Mouse (Mus musculus) heart, embryonic 15.5 days (tissue): ENCODE results near the gene Tmed10. TPM values are rescaled to one million over a fixed set of nuclear protein-coding genes. Genes with fewer than 3 reads are reported as not detected.

Source experiments
- ATAC-seq: fragments of 200-750 bp; cut with Nextera tagmentation; replicated peaks from 2 replicates; pipeline ENCODE4 v1.8.0; 2017; ENCODE audit warnings: low read depth, moderate TSS enrichment; ENCODE audit not compliant: insufficient number of reproducible peaks, insufficient read depth, low FRiP score
- H3K27ac ChIP-seq: fragments of 300-500 bp; sonication (generic); 2 replicates; pipeline ENCODE4 v1.5.1; 2015; ENCODE audit warnings: mild to moderate bottlenecking, inconsistent platforms
- H3K27me3 ChIP-seq: fragments of 300-500 bp; sonication (generic); 2 replicates; pipeline ENCODE4 v1.6.1; 2015; ENCODE audit warnings: inconsistent platforms
- H3K36me3 ChIP-seq: fragments of 300-500 bp; sonication (generic); 2 replicates; pipeline ENCODE4 v1.6.1; 2015; ENCODE audit warnings: mild to moderate bottlenecking, inconsistent platforms
- H3K4me1 ChIP-seq: fragments of 300-500 bp; sonication (generic); replicated peaks from 2 replicates; pipeline ENCODE4 v1.6.1; 2015; ENCODE audit warnings: inconsistent platforms
- H3K4me2 ChIP-seq: fragments of 300-500 bp; sonication (generic); 2 replicates; pipeline ENCODE4 v1.6.1; 2015; ENCODE audit warnings: inconsistent platforms, mild to moderate bottlenecking, moderate library complexity
- H3K4me3 ChIP-seq: fragments of 300-500 bp; sonication (generic); 2 replicates; pipeline ENCODE4 v1.5.1; 2015; ENCODE audit warnings: mild to moderate bottlenecking, inconsistent platforms
- H3K9ac ChIP-seq: fragments of 300-500 bp; sonication (generic); 2 replicates; pipeline ENCODE4 v1.6.1; 2015; ENCODE audit warnings: mild to moderate bottlenecking, inconsistent platforms
- H3K9me3 ChIP-seq: fragments of 300-500 bp; sonication (generic); replicated peaks from 2 replicates; pipeline ENCODE4 v1.6.1; 2016; ENCODE audit warnings: inconsistent platforms
- WGBS: fragments of 180-500 bp; shearing (Covaris S2); methylation state at CpG from one replicate; pipeline ENCODE4 v1.1.7; 2015; ENCODE audit warnings: mixed read lengths; 5-methylcytosine and 5-hydroxymethylcytosine counted together
- polyA plus RNA-seq: library from polyadenylated mRNA; unstranded; fragments of >200 nt; fragmentation: Nextera tagmentation; extraction: Ambion mirVana; gene quantifications from 2 replicates; pipeline ENCODE4 v1.2.1, GENCODE M21; 2015

The Tmed10 gene
- polyA plus RNA-seq, 1 experiment from 2014 or later, result 240 TPM

DNA sequence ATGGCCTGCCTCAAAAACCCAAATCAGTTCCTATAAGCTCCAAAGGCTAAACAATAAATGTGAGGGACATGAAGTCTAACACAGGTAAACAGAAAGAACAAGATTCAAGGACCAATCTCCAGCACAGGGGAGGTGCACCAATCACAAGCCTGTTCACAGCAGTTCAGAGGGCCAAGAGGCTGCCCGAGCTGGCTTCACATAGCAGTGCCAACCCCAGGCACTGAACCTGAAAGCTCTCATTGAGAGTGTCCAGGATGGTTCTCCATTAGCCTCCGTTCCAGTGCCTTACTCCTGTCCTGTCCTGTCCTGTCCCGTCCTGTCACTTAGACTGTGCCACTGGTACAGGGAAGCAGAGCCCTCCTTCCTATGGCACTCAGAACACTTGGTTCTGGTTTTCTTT, 27.5 kb downstream of the Tmed10 start:
- Histone ChIP-seq H3K27ac (no peak overlapping the region), H3K4me3 (no peak overlapping the region), H3K36me3 (peaks cover 15% of the 10 kb centered on the region; the same call in 1 of the 2 replicates), H3K9ac (no peak overlapping the region), H3K4me2 (no peak overlapping the region), H3K9me3 (no peaks in the 10 kb centered on the region), H3K27me3 (no peaks in the 10 kb centered on the region), H3K4me1 (peaks cover 17% of the 10 kb centered on the region)
- ATAC-seq, result no peak
- WGBS, result 76% methylated on average over 3 of the region's 3 CpGs

DNA sequence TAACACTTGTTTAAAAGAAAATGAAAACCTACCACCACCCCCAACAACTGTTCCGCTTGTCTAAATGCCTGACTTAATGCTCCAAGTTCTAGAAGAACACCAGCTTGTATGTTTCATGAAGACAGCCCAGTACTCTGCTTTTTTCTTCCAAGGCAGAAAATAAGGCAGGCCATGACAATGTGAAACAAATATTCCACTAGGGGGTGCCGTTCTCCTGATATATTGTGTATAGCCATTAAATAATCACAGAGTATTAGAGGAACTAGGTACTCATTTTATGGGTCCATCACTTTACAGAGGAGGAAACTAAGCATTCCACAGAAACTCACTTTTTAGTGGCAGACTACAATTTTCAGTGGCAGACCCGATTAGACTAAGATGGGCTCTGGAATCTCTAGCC, 28.3 kb downstream of the Tmed10 start:
- Histone ChIP-seq H3K36me3 (peaks cover 15% of the 10 kb centered on the region; the same call in 1 of the 2 replicates), H3K27ac (no peak overlapping the region), H3K4me3 (no peak overlapping the region), H3K27me3 (no peaks in the 10 kb centered on the region), H3K9ac (no peak overlapping the region), H3K9me3 (no peaks in the 10 kb centered on the region), H3K4me2 (no peak overlapping the region), H3K4me1 (peaks cover 17% of the 10 kb centered on the region)
- WGBS, result 39% methylated on average over 3 of the region's 3 CpGs
- ATAC-seq, result no peak

DNA sequence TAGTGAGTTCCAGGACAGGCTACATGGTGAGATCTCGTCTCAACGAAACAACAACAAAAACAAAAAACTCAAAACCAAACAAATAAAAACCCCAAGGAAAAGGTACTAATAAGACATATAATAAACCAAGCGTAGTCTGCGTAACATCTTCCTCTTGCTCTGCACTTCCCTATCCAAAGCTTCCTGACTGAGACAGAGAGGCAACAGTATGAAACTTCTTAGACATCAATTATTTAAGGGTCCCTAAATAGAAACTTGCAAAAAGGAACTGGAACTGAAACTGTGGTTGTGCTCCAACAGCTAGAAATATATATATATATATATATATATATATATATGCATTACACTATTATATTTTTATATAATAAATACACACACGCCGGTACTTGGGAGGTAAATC, 29.1 kb downstream of the Tmed10 start:
- peaks cover 14% of the 10 kb centered on the region for H3K4me1 ChIP-seq
- H3K9me3 ChIP-seq, result no peaks in the 10 kb centered on the region
- H3K36me3 ChIP-seq, result peaks cover 15% of the 10 kb centered on the region; the same call in 1 of the 2 replicates
- H3K4me2 ChIP-seq, result no peak overlapping the region
- H3K9ac ChIP-seq, result no peak overlapping the region
- 91% methylated on average over 6 of the region's 6 CpGs for WGBS
- no peak overlapping the region for H3K27ac ChIP-seq
- no peak for ATAC-seq
- no peaks in the 10 kb centered on the region for H3K27me3 ChIP-seq
- no peak overlapping the region for H3K4me3 ChIP-seq

DNA sequence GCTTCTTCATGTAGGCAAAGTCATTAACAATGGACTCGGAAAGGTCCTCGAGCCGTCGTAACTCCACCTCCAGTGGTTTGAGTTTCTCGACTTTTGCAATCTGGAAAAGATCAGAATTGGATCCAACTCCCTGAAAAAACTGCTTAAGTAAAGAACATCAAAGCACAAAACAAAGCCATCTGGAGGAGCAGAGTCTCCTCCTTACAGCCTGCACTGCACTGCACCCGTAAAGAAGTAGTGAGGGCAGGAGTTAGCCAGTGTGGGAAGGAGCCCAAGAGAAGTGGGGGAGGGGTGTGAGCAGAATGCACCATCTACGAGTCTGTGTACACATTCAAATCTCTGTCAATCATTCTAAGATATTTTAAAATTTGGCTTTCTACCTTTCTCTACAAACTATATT, 30.4 kb downstream of the Tmed10 start:
- H3K27ac ChIP-seq, result no peak overlapping the region
- 67% methylated on average over 7 of the region's 7 CpGs for WGBS
- H3K9ac ChIP-seq, result no peak overlapping the region
- peaks cover 11% of the 10 kb centered on the region; the same call in 1 of the 2 replicates for H3K36me3 ChIP-seq
- H3K4me3 ChIP-seq, result no peak overlapping the region
- H3K9me3 ChIP-seq, result no peaks in the 10 kb centered on the region
- ATAC-seq, result no peak
- H3K4me1 ChIP-seq, result peaks cover 14% of the 10 kb centered on the region
- H3K27me3 ChIP-seq, result no peaks in the 10 kb centered on the region
- H3K4me2 ChIP-seq, result no peak overlapping the region

GRCm38 (mm10) chr12:85342310-85342709, 32.3 kb downstream of the Tmed10 start:
- Histone ChIP-seq H3K27me3 (no peaks in the 10 kb centered on the region), H3K27ac (no peak overlapping the region), H3K4me3 (no peak overlapping the region), H3K4me1 (peaks cover 18% of the 10 kb centered on the region), H3K9me3 (no peaks in the 10 kb centered on the region), H3K9ac (no peak overlapping the region), H3K4me2 (no peak overlapping the region), H3K36me3 (peaks cover 7% of the 10 kb centered on the region; the same call in 1 of the 2 replicates)
- WGBS, result 67% methylated on average over 4 of the region's 4 CpGs
- no peak for ATAC-seq

DNA sequence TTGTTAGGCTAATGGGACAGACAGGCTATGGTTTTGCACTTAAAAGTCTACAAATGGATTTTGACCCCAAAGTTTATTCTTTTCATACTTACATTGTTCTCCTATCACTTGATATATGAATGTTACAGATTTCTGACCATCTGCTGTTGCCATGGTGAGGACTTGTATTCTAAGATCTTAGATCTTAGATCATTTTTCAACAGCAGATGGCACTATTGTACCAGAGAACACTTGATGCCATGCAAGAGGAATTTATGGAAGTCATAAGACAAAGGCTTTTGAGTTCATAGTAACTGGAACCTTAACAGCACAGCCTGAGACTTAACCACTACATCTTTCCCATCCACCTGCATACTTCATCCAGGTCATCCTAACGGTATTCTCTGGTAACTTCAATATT, 33.5 kb downstream of the Tmed10 start:
- H3K27me3 ChIP-seq, result no peaks in the 10 kb centered on the region
- no peak for ATAC-seq
- H3K4me3 ChIP-seq, result no peak overlapping the region
- no peak overlapping the region for H3K9ac ChIP-seq
- WGBS, result 38% methylated on average over 1 of the region's 1 CpGs
- H3K27ac ChIP-seq, result no peak overlapping the region
- peaks cover 22% of the 10 kb centered on the region for H3K4me1 ChIP-seq
- H3K9me3 ChIP-seq, result no peaks in the 10 kb centered on the region
- no peak overlapping the region for H3K4me2 ChIP-seq
- H3K36me3 ChIP-seq, result peaks cover 7% of the 10 kb centered on the region; the same call in 1 of the 2 replicates

- peak overlapping the region; percentile 95 for H3K4me3 ChIP-seq
- H3K9me3 ChIP-seq, result no peaks in the 10 kb centered on the region
- 31% methylated on average over 4 of the region's 4 CpGs for WGBS
- ATAC-seq, result no peak
- H3K9ac ChIP-seq, result no peak overlapping the region
- peak overlapping the region; percentile 73 for H3K27ac ChIP-seq
- peak overlapping the region; percentile 77 for H3K4me2 ChIP-seq
- H3K4me1 ChIP-seq, result peaks cover 22% of the 10 kb centered on the region
- peaks cover 7% of the 10 kb centered on the region; the same call in 1 of the 2 replicates for H3K36me3 ChIP-seq
- no peaks in the 10 kb centered on the region for H3K27me3 ChIP-seq
Measured at GRCm38 (mm10) chr12:85339947-85340346, 34.7 kb downstream of the Tmed10 start.

DNA sequence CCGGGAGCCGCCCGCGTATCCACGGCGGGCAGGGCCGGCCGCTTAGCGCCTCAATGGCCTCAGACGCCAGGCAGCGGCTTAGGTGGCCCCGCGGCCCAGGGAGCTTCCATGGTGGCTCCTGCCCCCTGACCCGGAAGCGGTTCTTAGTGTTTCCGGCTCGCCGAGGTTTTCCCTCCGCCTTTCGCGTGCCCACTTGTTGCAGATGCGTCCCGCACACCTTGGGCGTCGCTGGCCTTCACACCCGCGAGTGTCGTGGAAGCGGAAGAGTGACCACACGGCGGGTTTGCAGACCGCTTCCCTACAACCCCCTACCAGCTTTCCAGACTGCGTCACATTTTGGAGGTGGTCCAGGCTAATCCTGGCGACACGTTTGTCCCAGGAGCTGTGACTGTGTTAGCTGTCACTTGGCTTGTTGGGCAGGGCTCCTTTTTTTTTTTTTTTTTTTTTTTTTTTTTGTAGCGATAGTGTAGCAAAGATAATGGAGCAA, 35.4 kb downstream of the Tmed10 start, which contains the start of gene Nek9:
Nek9 (minus strand) TSS at position 120 of the 487 bp plus-strand sequence.
- WGBS, result under 1% methylated on average over 36 of the region's 36 CpGs
- Histone ChIP-seq H3K27ac (peak within 1 kb of the TSS; percentile 91), H3K36me3 (peaks cover 12% of the 10 kb centered on the region), H3K9ac (peak within 1 kb of the TSS; percentile 96), H3K4me2 (peak within 1 kb of the TSS; percentile 77), H3K4me1 (peaks cover 22% of the 10 kb centered on the region), H3K9me3 (no peaks in the 10 kb centered on the region), H3K4me3 (peak within 1 kb of the TSS; percentile 95), H3K27me3 (no peaks in the 10 kb centered on the region)
- peak; percentile 85 for ATAC-seq

DNA sequence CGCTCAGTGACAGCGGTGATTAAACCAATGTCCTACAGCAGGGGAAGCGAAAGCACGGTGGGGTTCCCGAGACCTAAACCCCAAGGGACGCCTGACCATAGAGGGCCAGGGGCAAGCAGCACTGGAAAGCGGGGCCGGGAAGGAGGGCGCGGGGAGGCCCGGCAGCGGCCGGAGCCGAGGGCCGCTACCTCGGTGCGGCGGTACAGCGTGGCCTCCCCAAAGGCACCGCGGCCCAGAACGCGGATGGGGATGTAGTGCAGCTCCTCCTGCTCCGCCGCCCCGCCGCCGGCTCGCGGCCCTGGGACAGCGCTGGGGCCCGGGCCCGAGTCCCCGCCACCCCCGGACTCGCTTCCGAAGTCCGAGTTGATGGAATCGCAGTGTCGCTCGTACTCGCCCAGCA, 35.8 kb downstream of the Tmed10 start:
- Histone ChIP-seq H3K9ac (peak overlapping the region; percentile 96), H3K9me3 (no peaks in the 10 kb centered on the region), H3K27ac (peak overlapping the region; percentile 91), H3K4me2 (peak overlapping the region; percentile 77), H3K4me3 (peak overlapping the region; percentile 95), H3K36me3 (peaks cover 16% of the 10 kb centered on the region), H3K4me1 (peaks cover 22% of the 10 kb centered on the region), H3K27me3 (no peaks in the 10 kb centered on the region)
- peak; percentile 66 for ATAC-seq
- under 1% methylated on average over 42 of the region's 42 CpGs for WGBS

GRCm38 (mm10) chr12:85337567-85338311, 36.9 kb downstream of the Tmed10 start:
- Histone ChIP-seq H3K36me3 (peaks cover 21% of the 10 kb centered on the region), H3K4me1 (peaks cover 22% of the 10 kb centered on the region), H3K4me2 (peak overlapping the region; percentile 77), H3K9me3 (no peaks in the 10 kb centered on the region), H3K4me3 (peak overlapping the region; percentile 95), H3K27me3 (no peaks in the 10 kb centered on the region), H3K27ac (no peak overlapping the region), H3K9ac (peak overlapping the region; percentile 96)
- ATAC-seq, result no peak
- WGBS, result 55% methylated on average over 6 of the region's 6 CpGs

DNA sequence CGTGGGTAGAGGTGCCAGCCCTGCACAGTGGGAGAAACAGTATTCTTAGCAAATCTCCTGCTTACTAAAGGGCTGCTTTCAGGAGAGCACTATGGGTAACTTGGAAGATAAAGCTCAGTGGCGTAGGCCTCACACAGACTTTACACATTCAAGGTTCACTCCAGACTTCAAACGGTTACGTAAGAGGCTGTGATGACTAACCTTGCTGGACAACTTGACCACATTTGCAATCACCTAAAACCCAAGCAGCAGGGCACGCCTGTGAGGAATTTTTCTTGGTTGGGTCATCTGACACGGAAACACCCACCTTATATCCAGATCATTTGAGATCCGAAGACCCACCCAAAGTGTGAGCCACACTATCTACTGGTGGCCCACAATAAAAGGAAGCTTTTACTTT, 44.5 kb downstream of the Tmed10 start:
- H3K9me3 ChIP-seq, result no peaks in the 10 kb centered on the region
- no peaks in the 10 kb centered on the region for H3K27me3 ChIP-seq
- peaks cover 80% of the 10 kb centered on the region for H3K36me3 ChIP-seq
- H3K4me1 ChIP-seq, result no peaks in the 10 kb centered on the region
- no peak overlapping the region for H3K27ac ChIP-seq
- WGBS, result 84% methylated on average over 7 of the region's 7 CpGs
- no peak for ATAC-seq
- H3K4me2 ChIP-seq, result no peak overlapping the region
- no peak overlapping the region for H3K9ac ChIP-seq
- H3K4me3 ChIP-seq, result no peak overlapping the region

DNA sequence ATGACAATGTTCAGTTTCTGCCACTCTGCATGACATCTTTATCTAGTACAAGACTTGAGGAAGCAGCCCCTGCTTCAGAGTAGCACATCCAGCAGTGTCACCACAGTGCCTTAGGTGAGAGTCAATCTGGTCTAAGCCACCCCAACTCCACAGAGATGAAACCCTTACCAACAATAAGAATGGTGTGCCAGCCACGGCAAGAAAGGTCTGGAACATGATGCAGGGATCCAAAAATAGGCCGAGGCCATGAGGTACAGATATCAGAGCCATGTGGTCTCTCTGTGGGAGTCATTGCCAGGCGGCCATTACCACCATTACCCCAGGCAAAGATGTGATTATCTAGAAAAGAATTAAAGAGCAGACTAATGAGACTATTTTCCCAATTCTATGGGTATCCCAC, 66.0 kb downstream of the Tmed10 start:
- 46% methylated on average over 3 of the region's 3 CpGs for WGBS
- Histone ChIP-seq H3K27me3 (no peaks in the 10 kb centered on the region), H3K4me3 (no peak overlapping the region), H3K9ac (no peak overlapping the region), H3K4me1 (peaks cover 8% of the 10 kb centered on the region), H3K9me3 (no peaks in the 10 kb centered on the region), H3K36me3 (peaks cover 96% of the 10 kb centered on the region), H3K4me2 (no peak overlapping the region), H3K27ac (no peak overlapping the region)
- no peak for ATAC-seq
